Mouse (Mus musculus) megakaryocyte, embryonic 14.5 days (primary cell): ENCODE data around the gene Arsb. TPM values are rescaled to one million over a fixed set of nuclear protein-coding genes. Genes with fewer than 3 reads are reported as not detected.
"Not testable (repeated sequence)": the region's sequence is repeated elsewhere in the genome, so short reads cannot be mapped to it uniquely, and the experiment has no call there.

Experiments
- H3K27me3 ChIP-seq: replicated peaks from 2 replicates; pipeline ENCODE3; 2012; ENCODE audit warnings: inconsistent platforms
- H3K36me3 ChIP-seq: replicated peaks from 2 replicates; pipeline ENCODE3; 2012; ENCODE audit warnings: low read length, inconsistent platforms, mixed read lengths
- H3K4me1 ChIP-seq: 2 replicates; pipeline ENCODE4 v1.6.1; 2012; ENCODE audit warnings: inconsistent platforms
- H3K4me3 ChIP-seq: replicated peaks from 2 replicates; pipeline ENCODE3; 2012; ENCODE audit warnings: moderate library complexity, mild to moderate bottlenecking, inconsistent platforms
- H3K9me3 ChIP-seq: 2 replicates; pipeline ENCODE4 v1.6.1; 2012; ENCODE audit warnings: inconsistent platforms
- FLI1 ChIP-seq: IDR thresholded peaks from 2 replicates; pipeline ENCODE4 v1.6.1; 2012; ENCODE audit warnings: low read length, inconsistent platforms, mixed read lengths
- GATA1 ChIP-seq: IDR thresholded peaks from 3 replicates; pipeline ENCODE4 v1.6.1; 2012; ENCODE audit warnings: mixed read lengths, low read length, inconsistent platforms, borderline replicate concordance
- polyA plus RNA-seq: library from polyadenylated mRNA; stranded (reverse); fragments of >175 nt; gene quantifications from 2 replicates; pipeline ENCODE4 v1.2.3, GENCODE M21; 2012; ENCODE audit warnings: low replicate concordance; ENCODE audit not compliant: insufficient read depth

The Arsb gene
- polyA plus RNA-seq, 1 experiment: 2.6 TPM

GRCm38 (mm10) chr13:93970115-93970514, 198.7 kb downstream of the Arsb start:
- TF ChIP-seq GATA1: no peak
- no peak for TF ChIP-seq FLI1
- Histone ChIP-seq H3K4me1 (peaks cover 49% of the 10 kb centered on the region), H3K36me3 (no peaks in the 10 kb centered on the region), H3K27me3 (peaks cover 23% of the 10 kb centered on the region), H3K9me3 (no peaks in the 10 kb centered on the region), H3K4me3 (peak overlapping the region; percentile 18)

- Histone ChIP-seq H3K36me3 (no peaks in the 10 kb centered on the region), H3K4me3 (no peak overlapping the region), H3K4me1 (peaks cover 54% of the 10 kb centered on the region), H3K27me3 (peaks cover 11% of the 10 kb centered on the region), H3K9me3 (no peaks in the 10 kb centered on the region)
- no peak for TF ChIP-seq GATA1
- no peak for TF ChIP-seq FLI1
Observed at GRCm38 (mm10) chr13:93972423-93972822, 201.0 kb downstream of the Arsb start.

- Histone ChIP-seq H3K27me3 (no peaks in the 10 kb centered on the region), H3K4me1 (peaks cover 41% of the 10 kb centered on the region), H3K36me3 (no peaks in the 10 kb centered on the region), H3K4me3 (no peak overlapping the region), H3K9me3 (no peaks in the 10 kb centered on the region)
- TF ChIP-seq GATA1: no peak
- TF ChIP-seq FLI1: no peak
Observed at GRCm38 (mm10) chr13:93975668-93976067, 204.2 kb downstream of the Arsb start.

GRCm38 (mm10) chr13:93976897-93977530, 205.6 kb downstream of the Arsb start:
- TF ChIP-seq FLI1 (no peak), GATA1 (no peak)
- H3K36me3 ChIP-seq: no peaks in the 10 kb centered on the region
- no peaks in the 10 kb centered on the region for H3K9me3 ChIP-seq
- H3K27me3 ChIP-seq: no peaks in the 10 kb centered on the region
- H3K4me3 ChIP-seq: no peak overlapping the region
- peaks cover 37% of the 10 kb centered on the region for H3K4me1 ChIP-seq

GRCm38 (mm10) chr13:93978703-93979495, 207.5 kb downstream of the Arsb start:
- H3K4me1 ChIP-seq: peaks cover 39% of the 10 kb centered on the region
- no peak for TF ChIP-seq FLI1
- TF ChIP-seq GATA1: no peak
- H3K27me3 ChIP-seq: no peaks in the 10 kb centered on the region
- H3K4me3 ChIP-seq: no peak overlapping the region
- no peaks in the 10 kb centered on the region for H3K9me3 ChIP-seq
- H3K36me3 ChIP-seq: no peaks in the 10 kb centered on the region

- peaks cover 4% of the 10 kb centered on the region; the same call in 1 of the 2 replicates for H3K9me3 ChIP-seq
- no peak overlapping the region for H3K4me3 ChIP-seq
- peaks cover 45% of the 10 kb centered on the region for H3K4me1 ChIP-seq
- TF ChIP-seq GATA1: no peak
- TF ChIP-seq FLI1: no peak
- no peaks in the 10 kb centered on the region for H3K27me3 ChIP-seq
- peaks cover 1% of the 10 kb centered on the region for H3K36me3 ChIP-seq
Observed at GRCm38 (mm10) chr13:93979754-93980153, 208.3 kb downstream of the Arsb start.

- H3K9me3 ChIP-seq: peaks cover 4% of the 10 kb centered on the region; the same call in 1 of the 2 replicates
- H3K4me3 ChIP-seq: no peak overlapping the region
- peaks cover 3% of the 10 kb centered on the region for H3K36me3 ChIP-seq
- no peaks in the 10 kb centered on the region for H3K27me3 ChIP-seq
- peaks cover 60% of the 10 kb centered on the region for H3K4me1 ChIP-seq
- no peak for TF ChIP-seq GATA1
- no peak for TF ChIP-seq FLI1
Observed at GRCm38 (mm10) chr13:93984521-93984920, 213.1 kb downstream of the Arsb start.

- peaks cover 3% of the 10 kb centered on the region for H3K36me3 ChIP-seq
- no peaks in the 10 kb centered on the region for H3K27me3 ChIP-seq
- no peak for TF ChIP-seq GATA1
- TF ChIP-seq FLI1: no peak
- no peak overlapping the region for H3K4me3 ChIP-seq
- peaks cover 4% of the 10 kb centered on the region; the same call in 1 of the 2 replicates for H3K9me3 ChIP-seq
- H3K4me1 ChIP-seq: peaks cover 65% of the 10 kb centered on the region
Observed at GRCm38 (mm10) chr13:93985181-93985580, 213.8 kb downstream of the Arsb start.

GRCm38 (mm10) chr13:93985750-93986149, 214.3 kb downstream of the Arsb start:
- not testable (repeated sequence) for H3K36me3 ChIP-seq, H3K27me3 ChIP-seq, H3K9me3 ChIP-seq, H3K4me3 ChIP-seq
- peaks cover 65% of the 10 kb centered on the region for H3K4me1 ChIP-seq

- H3K9me3 ChIP-seq: peaks cover 16% of the 10 kb centered on the region
- H3K4me1 ChIP-seq: peaks cover 68% of the 10 kb centered on the region
- H3K27me3 ChIP-seq: no peaks in the 10 kb centered on the region
- peaks cover 15% of the 10 kb centered on the region for H3K36me3 ChIP-seq
- no peak overlapping the region for H3K4me3 ChIP-seq
- TF ChIP-seq FLI1 (no peak), GATA1 (no peak)
Observed at GRCm38 (mm10) chr13:93987611-93988010, 216.2 kb downstream of the Arsb start.
